Mouse (Mus musculus) bone marrow macrophage, adult 2 months (primary cell): ENCODE measurements around the gene Wdfy2.

ENCODE experiments used
- CTCF ChIP-seq: IDR thresholded peaks from 2 replicates; pipeline ENCODE4 v1.5.1; 2012; ENCODE audit warnings: low read depth, mild to moderate bottlenecking, low read length, moderate library complexity
- POLR2A ChIP-seq: IDR thresholded peaks from 2 replicates; pipeline ENCODE4 v1.6.1; 2012; ENCODE audit warnings: mild to moderate bottlenecking, low read depth, low read length, borderline replicate concordance

DNA sequence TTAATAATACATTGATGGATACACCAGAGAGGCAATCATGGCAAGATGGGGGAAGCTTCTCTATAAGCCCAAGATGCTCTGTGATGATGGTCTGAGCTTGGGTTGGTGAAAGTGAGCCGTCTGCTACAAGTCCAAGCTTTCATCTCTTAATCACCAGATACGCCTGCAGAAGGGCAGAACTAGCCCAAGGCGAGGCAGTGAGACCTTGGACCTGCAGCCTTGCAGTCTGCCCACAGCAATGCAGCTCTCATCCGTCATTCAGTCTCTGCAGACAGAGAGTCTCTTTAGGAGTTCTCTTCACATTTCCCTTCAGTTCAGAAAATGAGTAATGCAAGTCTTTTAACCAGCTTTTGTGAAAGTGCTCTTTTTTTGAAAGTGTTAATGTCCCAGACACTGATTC lies 20.4 kb downstream of the Wdfy2 start:
- TF ChIP-seq CTCF, result 0 out of 2 replicates have a peak, but pooled peaks have one; percentile 10
- no peak for TF ChIP-seq POLR2A
